Mouse (Mus musculus): ENCODE measurements around the gene Bcl2l12. TPM values are rescaled to one million over a fixed set of nuclear protein-coding genes. Genes with fewer than 3 reads are reported as not detected.

The Bcl2l12 gene
- polyA plus RNA-seq, 1 experiment from 2014 or later, result 17.3 TPM

GRCm38 (mm10) chr7:44962831-44963230 lies 35.7 kb downstream of the Bcl2l12 start:
- Histone ChIP-seq H3K36me3 (peaks cover 87% of the 10 kb centered on the region), H3K9ac (no peak overlapping the region), H3K4me2 (no peak overlapping the region), H3K27ac (replicated peaks) (no peak overlapping the region), H3K4me3 (no peak overlapping the region), H3K9me3 (no peaks in the 10 kb centered on the region), H3K4me1 (replicated peaks) (0 out of 2 replicates have a peak, but pooled peaks cover under 1% of the 10 kb centered on the region), H3K27me3 (no peaks in the 10 kb centered on the region)
- 92% methylated on average over 5 of the region's 5 CpGs for WGBS
- ATAC-seq (ENCODE audit: low read depth), result no peak

- no peak overlapping the region for H3K4me3 ChIP-seq
- H3K36me3 ChIP-seq, result peaks cover 84% of the 10 kb centered on the region
- no peaks in the 10 kb centered on the region for H3K27me3 ChIP-seq
- WGBS, result 76% methylated on average over 8 of the region's 8 CpGs
- no peaks in the 10 kb centered on the region for H3K9me3 ChIP-seq
- no peak for ATAC-seq (ENCODE audit: low read depth)
- H3K4me2 ChIP-seq, result no peak overlapping the region
- no peak overlapping the region for H3K9ac ChIP-seq
- no peak overlapping the region for H3K27ac ChIP-seq (replicated peaks)
- peaks cover 5% of the 10 kb centered on the region; the same call in 1 of the 2 replicates for H3K4me1 ChIP-seq (replicated peaks)
These were observed 36.2 kb downstream of the Bcl2l12 start for GRCm38 (mm10) chr7:44962337-44962736.

- H3K27ac ChIP-seq (replicated peaks), result no peak overlapping the region
- H3K4me2 ChIP-seq, result no peak overlapping the region
- no peaks in the 10 kb centered on the region for H3K27me3 ChIP-seq
- 90% methylated on average over 13 of the region's 13 CpGs for WGBS
- no peak overlapping the region for H3K4me3 ChIP-seq
- peaks cover 68% of the 10 kb centered on the region for H3K36me3 ChIP-seq
- no peak for ATAC-seq (ENCODE audit: low read depth)
- no peaks in the 10 kb centered on the region for H3K9me3 ChIP-seq
- no peak overlapping the region for H3K9ac ChIP-seq
- peaks cover 16% of the 10 kb centered on the region for H3K4me1 ChIP-seq (replicated peaks)
These were observed 38.0 kb downstream of the Bcl2l12 start for GRCm38 (mm10) chr7:44960512-44960910.

- H3K4me1 ChIP-seq (replicated peaks), result peaks cover 16% of the 10 kb centered on the region
- H3K27me3 ChIP-seq, result no peaks in the 10 kb centered on the region
- peaks cover 63% of the 10 kb centered on the region for H3K36me3 ChIP-seq
- no peaks in the 10 kb centered on the region for H3K9me3 ChIP-seq
- H3K27ac ChIP-seq (replicated peaks), result no peak overlapping the region
- no peak overlapping the region for H3K4me3 ChIP-seq
- no peak overlapping the region for H3K4me2 ChIP-seq
- H3K9ac ChIP-seq, result no peak overlapping the region
- ATAC-seq (ENCODE audit: low read depth), result no peak
- 87% methylated on average over 10 of the region's 10 CpGs for WGBS
These were observed 38.5 kb downstream of the Bcl2l12 start for GRCm38 (mm10) chr7:44959874-44960511.

- no peak overlapping the region for H3K27ac ChIP-seq (replicated peaks)
- peaks cover 58% of the 10 kb centered on the region for H3K36me3 ChIP-seq
These were observed 39.2 kb downstream of the Bcl2l12 start for GRCm38 (mm10) chr7:44959281-44959680.

GRCm38 (mm10) chr7:44958208-44958607 lies 40.3 kb downstream of the Bcl2l12 start:
- H3K27ac ChIP-seq (replicated peaks), result no peak overlapping the region; the same call in 1 of the 2 replicates
- ATAC-seq (ENCODE audit: low read depth), result no peak
- H3K4me3 ChIP-seq, result no peak overlapping the region
- WGBS, result 59% methylated on average over 7 of the region's 7 CpGs
- H3K4me2 ChIP-seq, result no peak overlapping the region
- H3K4me1 ChIP-seq (replicated peaks), result peaks cover 16% of the 10 kb centered on the region
- H3K27me3 ChIP-seq, result 0 out of 2 replicates have a peak, but pooled peaks cover 5% of the 10 kb centered on the region
- H3K9ac ChIP-seq, result no peak overlapping the region
- peaks cover 48% of the 10 kb centered on the region for H3K36me3 ChIP-seq
- no peaks in the 10 kb centered on the region for H3K9me3 ChIP-seq

More at GRCm38 (mm10) chr7:44959281-44959680, 39.2 kb downstream of the Bcl2l12 start:
- 89% methylated on average over 8 of the region's 8 CpGs for WGBS
- no peak for ATAC-seq (ENCODE audit: low read depth)
- no peak overlapping the region for H3K4me3 ChIP-seq
- H3K4me2 ChIP-seq, result no peak overlapping the region
- H3K4me1 ChIP-seq (replicated peaks), result peaks cover 16% of the 10 kb centered on the region
- H3K9me3 ChIP-seq, result no peaks in the 10 kb centered on the region
- H3K9ac ChIP-seq, result no peak overlapping the region
- H3K27me3 ChIP-seq, result no peaks in the 10 kb centered on the region

GRCm38 (mm10) chr7:44957183-44957835 lies 41.2 kb downstream of the Bcl2l12 start:
- H3K4me1 ChIP-seq (replicated peaks), result peaks cover 21% of the 10 kb centered on the region

GRCm38 (mm10) chr7:44956266-44956665 lies 42.2 kb downstream of the Bcl2l12 start:
- H3K27ac ChIP-seq (replicated peaks), result peak overlapping the region; percentile 50
- H3K9me3 ChIP-seq, result no peaks in the 10 kb centered on the region
- no peak overlapping the region for H3K4me2 ChIP-seq
- peaks cover 30% of the 10 kb centered on the region for H3K36me3 ChIP-seq
- peaks cover 28% of the 10 kb centered on the region for H3K4me1 ChIP-seq (replicated peaks)
- WGBS, result 43% methylated on average over 6 of the region's 6 CpGs
- H3K9ac ChIP-seq, result 0 out of 2 replicates have a peak overlapping the region, but pooled peaks have one; percentile 23
- H3K4me3 ChIP-seq, result no peak overlapping the region
- peaks cover 20% of the 10 kb centered on the region for H3K27me3 ChIP-seq
- ATAC-seq (ENCODE audit: low read depth), result no peak

More at GRCm38 (mm10) chr7:44957183-44957835, 41.2 kb downstream of the Bcl2l12 start:
- 0 out of 2 replicates have a peak overlapping the region, but pooled peaks have one; percentile 23 for H3K9ac ChIP-seq
- H3K4me2 ChIP-seq, result no peak overlapping the region
- ATAC-seq (ENCODE audit: low read depth), result no peak
- peak overlapping the region; percentile 46; the same call in 1 of the 2 replicates for H3K27ac ChIP-seq (replicated peaks)
- no peaks in the 10 kb centered on the region for H3K9me3 ChIP-seq
- H3K4me3 ChIP-seq, result no peak overlapping the region
- peaks cover 40% of the 10 kb centered on the region for H3K36me3 ChIP-seq
- H3K27me3 ChIP-seq, result peaks cover 9% of the 10 kb centered on the region
- 72% methylated on average over 20 of the region's 20 CpGs for WGBS

GRCm38 (mm10) chr7:44955628-44956027 lies 42.9 kb downstream of the Bcl2l12 start:
- H3K9ac ChIP-seq, result no peak overlapping the region
- WGBS, result 57% methylated on average over 5 of the region's 5 CpGs
- H3K27ac ChIP-seq (replicated peaks), result no peak overlapping the region
- H3K4me2 ChIP-seq, result no peak overlapping the region
- H3K9me3 ChIP-seq, result no peaks in the 10 kb centered on the region
- peaks cover 26% of the 10 kb centered on the region for H3K27me3 ChIP-seq
- no peak overlapping the region for H3K4me3 ChIP-seq
- no peak for ATAC-seq (ENCODE audit: low read depth)
- peaks cover 28% of the 10 kb centered on the region for H3K4me1 ChIP-seq (replicated peaks)
- H3K36me3 ChIP-seq, result peaks cover 23% of the 10 kb centered on the region

GRCm38 (mm10) chr7:44954091-44954885 lies 44.2 kb downstream of the Bcl2l12 start:
- H3K9ac ChIP-seq, result no peak overlapping the region
- H3K4me2 ChIP-seq, result no peak overlapping the region
- H3K4me3 ChIP-seq, result no peak overlapping the region
- 80% methylated on average over 12 of the region's 12 CpGs for WGBS
- H3K4me1 ChIP-seq (replicated peaks), result peaks cover 28% of the 10 kb centered on the region
- ATAC-seq (ENCODE audit: low read depth), result no peak
- peaks cover 40% of the 10 kb centered on the region for H3K27me3 ChIP-seq
- H3K36me3 ChIP-seq, result peaks cover 11% of the 10 kb centered on the region
- no peak overlapping the region for H3K27ac ChIP-seq (replicated peaks)
- no peaks in the 10 kb centered on the region for H3K9me3 ChIP-seq

GRCm38 (mm10) chr7:44953561-44953960 lies 45.0 kb downstream of the Bcl2l12 start:
- Histone ChIP-seq H3K27ac (replicated peaks) (no peak overlapping the region), H3K4me3 (no peak overlapping the region), H3K4me1 (replicated peaks) (peaks cover 28% of the 10 kb centered on the region), H3K9me3 (no peaks in the 10 kb centered on the region), H3K36me3 (0 out of 2 replicates have a peak, but pooled peaks cover 4% of the 10 kb centered on the region), H3K9ac (no peak overlapping the region), H3K4me2 (no peak overlapping the region), H3K27me3 (peaks cover 44% of the 10 kb centered on the region)
- no peak for ATAC-seq (ENCODE audit: low read depth)
- 61% methylated on average over 14 of the region's 14 CpGs for WGBS
